Mouse (Mus musculus) naive thymus-derived CD4-positive, alpha-beta T cell, adult 2 months (primary cell): ENCODE measurements around the gene Inka2.

Experiments
- DNase-seq: peaks from one replicate; pipeline ENCODE4 v3.0.0-alpha.2; 2011; ENCODE audit warnings: low read depth

Inka2 gene

GRCm38 (mm10) chr3:105704031-105705008 is at the start of gene Inka2:
Gene Inka2 (plus strand): TSS chr3:105704599.
- peak; percentile 85 for DNase-seq

GRCm38 (mm10) chr3:105655031-105655585 is 49.3 kb upstream of the Inka2 start:
- no peak for DNase-seq

GRCm38 (mm10) chr3:105660530-105660929 is 43.9 kb upstream of the Inka2 start:
- DNase-seq = no peak

GRCm38 (mm10) chr3:105663043-105663442 is 41.4 kb upstream of the Inka2 start:
- peak; percentile 34 for DNase-seq

- DNase-seq = no peak
Measured at GRCm38 (mm10) chr3:105665105-105665765, 39.2 kb upstream of the Inka2 start.

- DNase-seq = no peak
Measured at GRCm38 (mm10) chr3:105666996-105667523, 37.3 kb upstream of the Inka2 start.

GRCm38 (mm10) chr3:105668161-105668560 is 36.2 kb upstream of the Inka2 start:
- no peak for DNase-seq

- no peak for DNase-seq
Measured at GRCm38 (mm10) chr3:105669776-105670175, 34.6 kb upstream of the Inka2 start.

GRCm38 (mm10) chr3:105670801-105671200 is 33.6 kb upstream of the Inka2 start:
- no peak for DNase-seq

GRCm38 (mm10) chr3:105674595-105675218 is 29.7 kb upstream of the Inka2 start:
- DNase-seq = peak; percentile 91

- no peak for DNase-seq
Measured at GRCm38 (mm10) chr3:105675932-105676331, 28.5 kb upstream of the Inka2 start.

GRCm38 (mm10) chr3:105680346-105680745 is 24.1 kb upstream of the Inka2 start:
- DNase-seq = no peak

GRCm38 (mm10) chr3:105686394-105687323 is 17.7 kb upstream of the Inka2 start:
- peak; percentile 34 for DNase-seq

GRCm38 (mm10) chr3:105687324-105688060 is 16.9 kb upstream of the Inka2 start, which contains the start of gene Ddx20:
Gene Ddx20 (minus strand): TSS chr3:105687574.
- peak; percentile 97 for DNase-seq

- no peak for DNase-seq
Measured at GRCm38 (mm10) chr3:105688536-105688935, 15.9 kb upstream of the Inka2 start.

GRCm38 (mm10) chr3:105693327-105694080 is 10.9 kb upstream of the Inka2 start:
- no peak for DNase-seq

- DNase-seq = no peak
Measured at GRCm38 (mm10) chr3:105695476-105696386, 8.7 kb upstream of the Inka2 start.
